Mouse (Mus musculus) CH12.LX (cell line): ENCODE results near the gene Hirip3. TPM values are rescaled to one million over a fixed set of nuclear protein-coding genes. Genes with fewer than 3 reads are reported as not detected.

Experiments
- DNase-seq: peaks from one replicate; pipeline ENCODE4 v3.0.0-alpha.2; 2013; ENCODE audit errors: extremely low read depth
- H3K27ac ChIP-seq: 2 replicates; pipeline ENCODE4 v1.5.1; 2012; ENCODE audit warnings: low read depth, mild to moderate bottlenecking, control low read depth, moderate library complexity; ENCODE audit not compliant: insufficient read depth
- H3K27me3 ChIP-seq: replicated peaks from 2 replicates; pipeline ENCODE3; 2012; ENCODE audit warnings: inconsistent platforms
- H3K36me3 ChIP-seq, 2 experiments: replicated peaks in 1 of 2; 2 replicates each; pipeline versions ENCODE3 to v1.6.1; 2012; ENCODE audit warnings: inconsistent platforms in 1 of 2, low read length in 1 of 2, mild to moderate bottlenecking in 1 of 2, mixed read lengths in 1 of 2, moderate library complexity in 1 of 2; ENCODE audit not compliant: control insufficient read depth in 1 of 2, insufficient read depth in 1 of 2
- H3K4me1 ChIP-seq, 2 experiments: 2 replicates each; pipeline ENCODE4 v1.6.1; 2012; ENCODE audit warnings: inconsistent platforms in 1 of 2, moderate library complexity in 1 of 2; ENCODE audit not compliant: insufficient read depth in 2 of 2, control insufficient read depth in 1 of 2
- H3K4me2 ChIP-seq: 2 replicates; pipeline ENCODE4 v1.6.1; 2012; ENCODE audit warnings: low read depth, mild to moderate bottlenecking, control low read depth; ENCODE audit not compliant: poor library complexity, insufficient read depth, severe bottlenecking
- H3K4me3 ChIP-seq, 3 experiments: fragments of 150-350 bp in 1 of 3; sonication (generic) in 1 of 3; replicated peaks in 1 of 3; 2 replicates each; pipeline versions ENCODE3 to v1.5.1; 2011 to 2012; ENCODE audit warnings: low read depth in 2 of 3, low read length in 2 of 3, mild to moderate bottlenecking in 2 of 3, moderate library complexity in 2 of 3, control low read depth in 1 of 3, improper control_type of control experiment in 1 of 3, inconsistent platforms in 1 of 3, mixed read lengths in 1 of 3; ENCODE audit not compliant: poor library complexity in 1 of 3
- H3K79me2 ChIP-seq: replicated peaks from 2 replicates; pipeline ENCODE4 v1.6.1; 2012; ENCODE audit warnings: mild to moderate bottlenecking, moderate library complexity; ENCODE audit not compliant: control insufficient read depth, poor library complexity, insufficient read depth, severe bottlenecking; ENCODE audit errors: extremely low read depth
- H3K9ac ChIP-seq: 2 replicates; pipeline ENCODE4 v1.6.1; 2012; ENCODE audit warnings: low read depth, mild to moderate bottlenecking, control low read depth, moderate library complexity; ENCODE audit not compliant: insufficient read depth
- H3K9me3 ChIP-seq: replicated peaks from 2 replicates; pipeline ENCODE3; 2012; ENCODE audit warnings: low read length, inconsistent platforms, mixed read lengths
- BHLHE40 ChIP-seq: IDR thresholded peaks from 2 replicates; pipeline ENCODE4 v1.6.1; 2011; ENCODE audit warnings: mild to moderate bottlenecking, low read depth, low read length, improper control_type of control experiment
- CHD1 ChIP-seq: IDR thresholded peaks from 2 replicates; pipeline ENCODE4 v1.6.1; 2012; ENCODE audit warnings: low read depth, low read length, improper control_type of control experiment, inconsistent platforms
- CHD2 ChIP-seq: IDR thresholded peaks from 2 replicates; pipeline ENCODE4 v1.6.1; 2011; ENCODE audit warnings: low read length, improper control_type of control experiment
- CTCF ChIP-seq, 2 experiments: IDR thresholded peaks in 1 of 2; conservative IDR thresholded peaks in 1 of 2; 2 replicates each; pipeline ENCODE4 v1.5.1; 2011 to 2012; ENCODE audit warnings: low read depth in 2 of 2, low read length in 2 of 2, improper control_type of control experiment in 1 of 2, inconsistent platforms in 1 of 2, mild to moderate bottlenecking in 1 of 2, moderate library complexity in 1 of 2
- E2F4 ChIP-seq: IDR thresholded peaks from 2 replicates; pipeline ENCODE4 v1.6.1; 2011; ENCODE audit warnings: low read depth, low read length, improper control_type of control experiment; ENCODE audit not compliant: insufficient replicate concordance
- ELF1 ChIP-seq: IDR thresholded peaks from 2 replicates; pipeline ENCODE4 v1.6.1; 2014; ENCODE audit warnings: low read depth, mild to moderate bottlenecking, inconsistent platforms, low read length, improper control_type of control experiment
- EP300 ChIP-seq: IDR thresholded peaks from 2 replicates; pipeline ENCODE4 v1.6.1; 2011; ENCODE audit warnings: low read length, improper control_type of control experiment
- ETS1 ChIP-seq: conservative IDR thresholded peaks from 2 replicates; pipeline ENCODE4 v1.6.1; 2012; ENCODE audit warnings: low read depth, mild to moderate bottlenecking, inconsistent platforms, low read length, improper control_type of control experiment, moderate library complexity
- GABPA ChIP-seq: IDR thresholded peaks from 2 replicates; pipeline ENCODE4 v1.6.1; 2012; ENCODE audit warnings: low read depth, low read length, improper control_type of control experiment, inconsistent platforms; ENCODE audit not compliant: insufficient replicate concordance
- IRF4 ChIP-seq: IDR thresholded peaks from 2 replicates; pipeline ENCODE4 v1.6.1; 2014; ENCODE audit warnings: low read depth, mild to moderate bottlenecking, inconsistent platforms, low read length, improper control_type of control experiment
- JUN ChIP-seq: IDR thresholded peaks from 2 replicates; pipeline ENCODE4 v1.6.1; 2011; ENCODE audit warnings: low read depth, mild to moderate bottlenecking, low read length, improper control_type of control experiment, moderate library complexity; ENCODE audit not compliant: insufficient read depth
- JUND ChIP-seq: conservative IDR thresholded peaks from 2 replicates; pipeline ENCODE4 v1.6.1; 2011; ENCODE audit warnings: low read depth, low read length, improper control_type of control experiment
- KAT2A ChIP-seq: IDR thresholded peaks from 2 replicates; pipeline ENCODE4 v1.6.1; 2012; ENCODE audit warnings: low read length, improper control_type of control experiment, inconsistent platforms; ENCODE audit not compliant: insufficient replicate concordance
- MAFK ChIP-seq: IDR thresholded peaks from 2 replicates; pipeline ENCODE4 v1.6.1; 2011; ENCODE audit warnings: low read length, improper control_type of control experiment; ENCODE audit not compliant: insufficient replicate concordance
- MEF2A ChIP-seq: IDR thresholded peaks from 2 replicates; pipeline ENCODE4 v1.6.1; 2014; ENCODE audit warnings: low read depth, mild to moderate bottlenecking, inconsistent platforms, low read length, improper control_type of control experiment, borderline replicate concordance
- MXI1 ChIP-seq: IDR thresholded peaks from 2 replicates; pipeline ENCODE4 v1.6.1; 2011; ENCODE audit warnings: mild to moderate bottlenecking, low read depth, low read length, improper control_type of control experiment
- MYC ChIP-seq: IDR thresholded peaks from 2 replicates; pipeline ENCODE4 v1.6.1; 2011; ENCODE audit warnings: low read depth, mild to moderate bottlenecking, improper control_type of control experiment, low read length
- NELFE ChIP-seq: IDR thresholded peaks from 2 replicates; pipeline ENCODE4 v1.6.1; 2011; ENCODE audit warnings: low read depth, low read length, improper control_type of control experiment
- NRF1 ChIP-seq: IDR thresholded peaks from 2 replicates; pipeline ENCODE4 v1.6.1; 2014; ENCODE audit warnings: low read depth, mild to moderate bottlenecking, inconsistent platforms, low read length, improper control_type of control experiment, moderate library complexity
- PAX5 ChIP-seq: IDR thresholded peaks from 2 replicates; pipeline ENCODE4 v1.6.1; 2012; ENCODE audit warnings: low read length, inconsistent platforms, mixed read lengths
- POLR2AphosphoS2 ChIP-seq: IDR thresholded peaks from 2 replicates; pipeline ENCODE4 v1.6.1; 2011; ENCODE audit warnings: low read depth, low read length, improper control_type of control experiment
- RAD21 ChIP-seq: IDR thresholded peaks from 2 replicates; pipeline ENCODE4 v1.6.1; 2011; ENCODE audit warnings: low read depth, mild to moderate bottlenecking, low read length, improper control_type of control experiment, moderate library complexity
- SIN3A ChIP-seq: IDR thresholded peaks from 2 replicates; pipeline ENCODE4 v1.6.1; 2012; ENCODE audit warnings: low read length, improper control_type of control experiment, inconsistent platforms
- SMC3 ChIP-seq: IDR thresholded peaks from 2 replicates; pipeline ENCODE4 v1.6.1; 2011; ENCODE audit warnings: low read depth, low read length, improper control_type of control experiment
- TBP ChIP-seq: conservative IDR thresholded peaks from 2 replicates; pipeline ENCODE4 v1.6.1; 2011; ENCODE audit warnings: low read depth, low read length, improper control_type of control experiment
- TCF12 ChIP-seq: IDR thresholded peaks from 2 replicates; pipeline ENCODE4 v1.6.1; 2014; ENCODE audit warnings: low read depth, mild to moderate bottlenecking, inconsistent platforms, low read length, improper control_type of control experiment
- USF1 ChIP-seq: IDR thresholded peaks from 2 replicates; pipeline ENCODE4 v1.6.1; 2014; ENCODE audit warnings: low read depth, mild to moderate bottlenecking, inconsistent platforms, low read length, improper control_type of control experiment
- ZKSCAN1 ChIP-seq: IDR thresholded peaks from 2 replicates; pipeline ENCODE4 v1.6.1; 2012; ENCODE audit warnings: low read depth, inconsistent platforms, low read length, improper control_type of control experiment, borderline replicate concordance
- ZNF384 ChIP-seq: IDR thresholded peaks from 2 replicates; pipeline ENCODE4 v1.6.1; 2012; ENCODE audit warnings: low read depth, low read length, improper control_type of control experiment, inconsistent platforms
- dilution Hi-C: fragments of 300-500 bp; cut with MboI; formaldehyde crosslinking; loops from 2 replicates; pipeline ENCODE4 v1.14.3; 2020; ENCODE audit warnings: low sequenced_read_pairs; ENCODE audit not compliant: extremely low pct_unique_long_range_greater_than_20kb, extremely low pct_ligation_motif_present
- in situ Hi-C: fragments of 300-500 bp; cut with MboI; formaldehyde crosslinking; loops from 3 replicates; pipeline ENCODE4 v1.14.3; 2019; ENCODE audit warnings: low sequenced_read_pairs, low pct_ligation_motif_present, low pct_unique_long_range_greater_than_20kb, mixed read lengths
- polyA plus RNA-seq: library from polyadenylated mRNA; unstranded; fragments of >175 nt; gene quantifications from 2 replicates; pipeline ENCODE4 v1.2.1, GENCODE M21; 2012; ENCODE audit warnings: low read depth; ENCODE audit not compliant: insufficient read length
- total RNA-seq, 2 experiments: library from RNA; depleted of rRNA; stranded (reverse); fragments of 300-350 nt in 1 of 2; fragments of >200 nt in 1 of 2; gene quantifications; 2 replicates each; pipeline ENCODE4 v1.2.3; 2012 to 2014

Hirip3 gene
- total and polyA plus RNA-seq, 3 experiments: 44.7 to 190 (median 70.9) TPM

DNA sequence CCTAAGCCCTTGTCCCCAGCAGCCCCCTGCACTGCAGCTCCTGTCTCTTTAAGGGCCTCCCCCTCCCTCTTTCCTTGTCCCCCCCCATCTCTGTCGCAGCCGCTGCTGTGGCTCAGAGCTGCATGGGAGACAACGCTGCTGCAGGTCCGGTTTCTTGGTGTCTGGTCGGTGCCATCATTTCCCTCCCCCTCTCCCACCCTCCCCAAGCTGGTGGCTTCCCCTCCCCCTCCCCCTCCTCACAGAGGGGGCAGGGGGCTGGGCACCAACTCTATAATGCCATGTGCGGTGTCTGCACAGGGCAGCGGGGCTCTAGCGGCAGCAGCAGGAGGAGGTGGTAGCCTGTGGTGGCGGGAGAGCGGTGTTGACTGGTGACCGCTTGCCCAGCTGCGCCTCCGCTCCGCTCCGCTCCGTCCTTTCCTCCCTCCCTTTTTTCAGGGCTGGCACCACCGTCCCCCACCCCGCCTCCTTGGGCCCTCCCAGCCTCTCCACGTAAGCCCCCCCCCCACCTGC lies 38.5 kb upstream of the Hirip3 start:
- Histone ChIP-seq H3K9ac (no peak overlapping the region), H3K27ac (no peak overlapping the region), H3K4me2 (no peak overlapping the region), H3K79me2 (no peaks in the 10 kb centered on the region), H3K4me1 (peaks cover 2 to 4% of the 10 kb centered on the region in 2 experiments; a peak in 1 of 4 replicates), H3K4me3 (no peak overlapping the region), H3K9me3 (peaks cover 3% of the 10 kb centered on the region), H3K36me3 (no peaks in the 10 kb centered on the region), H3K27me3 (peaks cover 36% of the 10 kb centered on the region)
- no peak for TF ChIP-seq JUND
- TF ChIP-seq SIN3A: no peak
- no peak for TF ChIP-seq MEF2A
- TF ChIP-seq KAT2A: no peak
- no peak for TF ChIP-seq MAFK
- no peak for TF ChIP-seq TBP
- TF ChIP-seq RAD21: no peak
- no peak for TF ChIP-seq POLR2AphosphoS2
- no peak for TF ChIP-seq IRF4
- no peak for TF ChIP-seq CHD2
- no peak for TF ChIP-seq JUN
- no peak for TF ChIP-seq CTCF (conservative IDR thresholded peaks at IDR 0.05 in 1 of 2, IDR thresholded peaks at IDR 0.05 in 1 of 2; ENCODE audit: low read depth in 2 of 2, low read length in 2 of 2)
- no peak for TF ChIP-seq E2F4
- no peak for TF ChIP-seq USF1
- TF ChIP-seq ETS1: no peak
- no peak for DNase-seq
- in situ Hi-C loops: no loop called here
- dilution Hi-C loops: no loop called here

DNA sequence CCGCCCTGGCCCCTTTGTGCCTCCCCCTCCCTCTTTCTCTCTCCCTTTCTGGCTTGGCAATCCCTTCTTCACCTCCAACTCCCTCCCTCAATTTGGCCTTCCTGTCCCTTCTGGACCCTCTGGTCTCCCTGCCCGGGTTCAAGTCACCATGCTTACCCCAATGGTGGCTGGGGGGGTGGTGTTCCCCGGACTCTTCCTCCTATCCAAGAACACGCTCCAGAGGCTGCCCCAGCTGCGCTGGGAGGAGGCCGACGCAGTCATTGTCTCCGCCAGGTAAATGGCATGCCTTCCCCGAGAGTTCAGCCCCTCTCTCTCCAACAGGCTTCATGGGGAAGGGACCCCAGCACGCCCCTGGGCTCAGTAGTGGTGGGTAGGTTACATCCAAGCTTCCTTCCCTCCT lies 37.8 kb upstream of the Hirip3 start:
- dilution Hi-C loops: no loop called here
- Histone ChIP-seq H3K4me3 (no peak overlapping the region), H3K79me2 (no peaks in the 10 kb centered on the region), H3K9me3 (peaks cover 2% of the 10 kb centered on the region), H3K36me3 (no peaks in the 10 kb centered on the region), H3K9ac (no peak overlapping the region), H3K4me2 (no peak overlapping the region), H3K27ac (no peak overlapping the region), H3K27me3 (peaks cover 42% of the 10 kb centered on the region), H3K4me1 (peaks cover 2 to 4% of the 10 kb centered on the region in 2 experiments; a peak in 1 of 4 replicates)
- TF ChIP-seq ZKSCAN1 (no peak), MEF2A (no peak), MXI1 (no peak), NELFE (no peak), NRF1 (no peak), CTCF (conservative IDR thresholded peaks at IDR 0.05 in 1 of 2, IDR thresholded peaks at IDR 0.05 in 1 of 2; ENCODE audit: low read depth in 2 of 2, low read length in 2 of 2) (no peak), ETS1 (no peak), CHD1 (no peak), TCF12 (no peak), MYC (no peak), RAD21 (no peak), ZNF384 (no peak), ELF1 (no peak), BHLHE40 (no peak), POLR2AphosphoS2 (no peak), IRF4 (no peak), SMC3 (no peak), GABPA (no peak), EP300 (no peak), PAX5 (no peak)
- in situ Hi-C loops: no loop called here
- DNase-seq: no peak
